In genomic region chr7:43465344-43466098, GRCm38 (mm10) we compare ENCODE assay signal across 8 mouse cellular contexts. TPM values are rescaled to one million over a fixed set of nuclear protein-coding genes. Genes with fewer than 3 reads are reported as not detected.
DNase-seq lines count a peak whose midpoint lies in the region; ATAC-seq and TF ChIP-seq lines count a peak whose summit lies in the region.

No protein-coding gene starts in this region.

- H3K4me1 ChIP-seq in forebrain, postnatal 0 days (ENCODE audit: insufficient read depth) = no peaks in the 10 kb centered on the region
- peaks cover 12% of the 10 kb centered on the region for H3K4me1 ChIP-seq in lung, embryonic 16.5 days (replicated peaks; ENCODE audit: control insufficient read depth, insufficient read depth, low read length)
- H3K4me1 ChIP-seq in thymus, adult 2 months (replicated peaks; ENCODE audit: control insufficient read depth, insufficient read depth, low read length) = peaks cover 19% of the 10 kb centered on the region

- TF ChIP-seq POLR2A in thymus, adult 2 months (IDR thresholded peaks at IDR 0.05; ENCODE audit: control insufficient read depth, extremely low read depth, insufficient read depth, low read length, poor library complexity) = no peak

- H3K27ac ChIP-seq in forebrain, postnatal 0 days (ENCODE audit: low read depth, low read length) = no peak overlapping the region; the same call in 1 of the 2 replicates
- no peak overlapping the region for H3K27ac ChIP-seq in layer of hippocampus, adult 2 months
- H3K27ac ChIP-seq in lung, embryonic 16.5 days (ENCODE audit: low read length) = no peak overlapping the region
- no peak overlapping the region for H3K27ac ChIP-seq in thymus, adult 2 months (ENCODE audit: control insufficient read depth, insufficient read depth, low read length)

- peak overlapping the region; percentile 84 for H3K4me2 ChIP-seq in forebrain, postnatal 0 days (ENCODE audit: low read depth)
- H3K4me2 ChIP-seq in lung, embryonic 16.5 days (ENCODE audit: low read depth, low read length) = peak overlapping the region; percentile 97

- peak overlapping the region; percentile 44 for H3K4me3 ChIP-seq in forebrain, postnatal 0 days (ENCODE audit: low read depth, low read length)
- H3K4me3 ChIP-seq in layer of hippocampus, adult 2 months = peak overlapping the region; percentile 52
- peak overlapping the region; percentile 54 for H3K4me3 ChIP-seq in lung, embryonic 16.5 days (ENCODE audit: low read length)
- peak overlapping the region; percentile 43 for H3K4me3 ChIP-seq in thymus, adult 2 months (ENCODE audit: control insufficient read depth, insufficient read depth, low read length)

- peak; percentile 56 for TF ChIP-seq CTCF in forebrain, postnatal 0 days (IDR thresholded peaks at IDR 0.05; ENCODE audit: low read depth)
- 0 out of 2 replicates have a peak, but pooled peaks have one; percentile 12 for TF ChIP-seq CTCF in layer of hippocampus, adult 2 months (conservative IDR thresholded peaks at IDR 0.05)
- TF ChIP-seq CTCF in thymus, adult 2 months (IDR thresholded peaks at IDR 0.05; ENCODE audit: borderline replicate concordance, control insufficient read depth, extremely low read depth, insufficient read depth, low read length, poor library complexity) = 0 out of 2 replicates have a peak, but pooled peaks have one; percentile 55

- no peaks in the 10 kb centered on the region for H3K9me3 ChIP-seq in forebrain, postnatal 0 days (ENCODE audit: low read length)
- H3K9me3 ChIP-seq in lung, embryonic 16.5 days (ENCODE audit: control insufficient read depth, low read length) = no peaks in the 10 kb centered on the region

- ATAC-seq in forebrain, postnatal 0 days = peak; percentile 78
- peak; percentile 89 for ATAC-seq in lung, embryonic 16.5 days (ENCODE audit: low read depth)

- no peaks in the 10 kb centered on the region for H3K27me3 ChIP-seq in forebrain, postnatal 0 days (ENCODE audit: insufficient read depth, low read length)
- peaks cover 2% of the 10 kb centered on the region; the same call in 1 of the 2 replicates for H3K27me3 ChIP-seq in lung, embryonic 16.5 days (ENCODE audit: control insufficient read depth, insufficient read depth, low read depth, low read length)
- no peaks in the 10 kb centered on the region; the same call in 1 of the 2 replicates for H3K27me3 ChIP-seq in thymus, adult 2 months (ENCODE audit: control insufficient read depth, insufficient read depth, low read length)

- intact Hi-C loops in heart, postnatal 36 days (cut with DNase I) = loop anchor here (1.0 to 5.0 kb wide), 4 partner anchors 42 to 207 kb away; partner anchors contain the start of genes Ctu1, Zfp658 and Zfp719

- peak overlapping the region; percentile 59 for H3K9ac ChIP-seq in forebrain, postnatal 0 days
- peak overlapping the region; percentile 65 for H3K9ac ChIP-seq in lung, embryonic 16.5 days (ENCODE audit: low read length)

- no peaks in the 10 kb centered on the region for H3K36me3 ChIP-seq in forebrain, postnatal 0 days (ENCODE audit: insufficient read depth)
- no peaks in the 10 kb centered on the region for H3K36me3 ChIP-seq in lung, embryonic 16.5 days (ENCODE audit: control insufficient read depth, insufficient read depth, low read length)
- H3K36me3 ChIP-seq in thymus, adult 2 months (ENCODE audit: control insufficient read depth, insufficient read depth, low read length) = no peaks in the 10 kb centered on the region

- peak; percentile 95 for DNase-seq in Muller cell, postnatal 12 days (ENCODE audit: inconsistent ontology term)
- DNase-seq in cerebellum, adult 8-10 months = peak; percentile 68
- peak; percentile 88 for DNase-seq in forebrain, postnatal 0 days
- DNase-seq in heart, postnatal 36 days = peak; percentile 87
- DNase-seq in layer of hippocampus, adult 2 months (ENCODE audit: low spot score in 2 of 2) = peak; percentile 67 to 81
- peak; percentile 83 for DNase-seq in ovary, adult 18-20 months (ENCODE audit: low spot score)
- peak; percentile 76 for DNase-seq in thymus, adult 2 months

- WGBS in forebrain, postnatal 0 days = 1% methylated on average over 33 of the region's 33 CpGs
- 1% methylated on average over 33 of the region's 33 CpGs for WGBS in lung, embryonic 16.5 days
- WGBS in thymus, adult 2 months = under 1% methylated on average over 33 of the region's 33 CpGs

RNA-seq across cellular contexts. Expression of gene Vsig10l, which starts 2.6 kb away (rescaled TPM):
- total RNA-seq in forebrain, postnatal 0 days (2014; rRNA removed) = 4.2 and 16.9 TPM in 2 replicates
- polyA plus RNA-seq in forebrain, postnatal 0 days (2015; fragmentation: Nextera tagmentation; extraction: Ambion mirVana) = 8.1 and 13.8 TPM in 2 replicates
- 1 to 10 TPM; 2.0 to 2.5 TPM for total RNA-seq in heart, postnatal 36 days (2021)
- total RNA-seq in layer of hippocampus, adult 2 months (2021) = 1 to 10 TPM; 1.5 to 2.2 TPM
- polyA plus RNA-seq in lung, embryonic 16.5 days (2015; fragmentation: Nextera tagmentation; extraction: Ambion mirVana) = 2.8 and 3.7 TPM in 2 replicates
- polyA plus RNA-seq in thymus, adult 2 months (2012; rRNA removed) = 2.7 and 3.8 TPM in 2 replicates

RNA-seq across cellular contexts. Expression of gene Gm45233, which starts 21.6 kb away (rescaled TPM):
- total RNA-seq in forebrain, postnatal 0 days (2014; rRNA removed) = 0.31 and 3.7 TPM in 2 replicates
- 0.30 TPM in 1 of 2 replicates, not detected in the other for polyA plus RNA-seq in forebrain, postnatal 0 days (2015; fragmentation: Nextera tagmentation; extraction: Ambion mirVana)
- total RNA-seq in heart, postnatal 36 days (2021) = under 1 TPM in 1 of 2 experiments, not detected in 1; 0.70 TPM
- total RNA-seq in layer of hippocampus, adult 2 months (2021) = under 1 TPM in 1 of 2 experiments, not detected in 1; 0.90 TPM
- 0.49 TPM in 1 of 2 replicates, not detected in the other for polyA plus RNA-seq in lung, embryonic 16.5 days (2015; fragmentation: Nextera tagmentation; extraction: Ambion mirVana)
- polyA plus RNA-seq in thymus, adult 2 months (2012; rRNA removed) = 0.59 and 1.8 TPM in 2 replicates

RNA-seq across cellular contexts. Expression of gene Etfb, which starts 21.6 kb away (rescaled TPM):
- 38.2 and 46.1 TPM in 2 replicates for total RNA-seq in forebrain, postnatal 0 days (2014; rRNA removed)
- 101 and 117 TPM in 2 replicates for polyA plus RNA-seq in forebrain, postnatal 0 days (2015; fragmentation: Nextera tagmentation; extraction: Ambion mirVana)
- 1,000 to 10,000 TPM; 1,276 to 1,377 TPM for total RNA-seq in heart, postnatal 36 days (2021)
- total RNA-seq in layer of hippocampus, adult 2 months (2021) = 10 to 100 TPM; 72.9 to 76.6 TPM
- 348 and 368 TPM in 2 replicates for polyA plus RNA-seq in lung, embryonic 16.5 days (2015; fragmentation: Nextera tagmentation; extraction: Ambion mirVana)
- polyA plus RNA-seq in thymus, adult 2 months (2012; rRNA removed) = 61.4 and 79.7 TPM in 2 replicates

RNA-seq across cellular contexts. Expression of gene Iglon5, which starts 24.4 kb away (rescaled TPM):
- 24.9 and 26.1 TPM in 2 replicates for total RNA-seq in forebrain, postnatal 0 days (2014; rRNA removed)
- 3.0 and 4.4 TPM in 2 replicates for polyA plus RNA-seq in forebrain, postnatal 0 days (2015; fragmentation: Nextera tagmentation; extraction: Ambion mirVana)
- total RNA-seq in heart, postnatal 36 days (2021) = under 1 TPM; 0.19 to 0.36 TPM
- 10 to 100 TPM; 24.8 TPM for total RNA-seq in layer of hippocampus, adult 2 months (2021)
- polyA plus RNA-seq in lung, embryonic 16.5 days (2015; fragmentation: Nextera tagmentation; extraction: Ambion mirVana) = 0.15 and 0.38 TPM in 2 replicates
- polyA plus RNA-seq in thymus, adult 2 months (2012; rRNA removed) = 1.1 and 1.2 TPM in 2 replicates

RNA-seq across cellular contexts. Expression of gene Cldnd2, which starts 24.9 kb away (rescaled TPM):
- total RNA-seq in forebrain, postnatal 0 days (2014; rRNA removed) = not detected in 2 replicates
- not detected in 2 replicates for polyA plus RNA-seq in forebrain, postnatal 0 days (2015; fragmentation: Nextera tagmentation; extraction: Ambion mirVana)
- not detected for total RNA-seq in heart, postnatal 36 days (2021)
- not detected for total RNA-seq in layer of hippocampus, adult 2 months (2021)
- not detected in 2 replicates for polyA plus RNA-seq in lung, embryonic 16.5 days (2015; fragmentation: Nextera tagmentation; extraction: Ambion mirVana)
- not detected in 2 replicates for polyA plus RNA-seq in thymus, adult 2 months (2012; rRNA removed)

Comparison
In these comparisons a context has a peak if more than half of its experiments do, and no peak if none do; other contexts are left out.
1. RNA of gene Etfb, which starts 21.6 kb away (total RNA-seq): 1,276 to 1,377 TPM in heart, postnatal 36 days; 72.9 to 76.6 TPM in layer of hippocampus, adult 2 months and 38.2 to 46.1 TPM in forebrain, postnatal 0 days; every median in the first group is over 10 times any median in the second.
2. Peak in every context shown above with its lines, with median percentiles within 50 percentile points of each other: DNase-seq, H3K4me3 ChIP-seq and CTCF ChIP-seq.